Mouse (Mus musculus) thymus, adult 18-20 months (tissue): Measurements from ENCODE around the gene Olfr133.
"Not testable (repeated sequence)": the region's sequence is repeated elsewhere in the genome, so short reads cannot be mapped to it uniquely, and the experiment has no call there.

Experiments
- DNase-seq, 2 experiments: peaks; one replicate each; pipeline ENCODE4 v3.0.0; 2022; ENCODE audit warnings: mixed read lengths in 2 of 2

Gene Olfr133

GRCm38 (mm10) chr17:38144981-38145380, at the start of gene Olfr133:
Gene Olfr133, plus strand, starts transcription at chr17:38145281.
- no peak for DNase-seq

- DNase-seq: not testable (repeated sequence)
Measured at GRCm38 (mm10) chr17:38124199-38124598, 20.9 kb upstream of the Olfr133 start.

GRCm38 (mm10) chr17:38125371-38125770, 19.7 kb upstream of the Olfr133 start:
- DNase-seq: not testable (repeated sequence)

GRCm38 (mm10) chr17:38134426-38134825, 10.7 kb upstream of the Olfr133 start, which contains the start of gene Olfr132:
Gene Olfr132, minus strand, starts transcription at chr17:38134526.
- DNase-seq: no peak

- no peak for DNase-seq
Measured at GRCm38 (mm10) chr17:38171088-38171487, 26.0 kb downstream of the Olfr133 start, which contains the start of gene Olfr134. Gene Olfr134, plus strand, starts transcription at chr17:38171388.
